Mouse (Mus musculus) heart, postnatal 10 days (tissue): Measurements from ENCODE around the gene Inpp5f. TPM values are rescaled to one million over a fixed set of nuclear protein-coding genes. Genes with fewer than 3 reads are reported as not detected.
"Not testable (repeated sequence)": the region's sequence is repeated elsewhere in the genome, so short reads cannot be mapped to it uniquely, and the experiment has no call there.

ENCODE experiments used
- DNase-seq, 2 experiments: peaks; one replicate each; pipeline ENCODE4 v3.0.0; 2021
- intact Hi-C: fragments of 180-260 bp; cut with DNase I; formaldehyde crosslinking; loops from one replicate; pipeline ENCODE4 v1.15.1; 2025
- total RNA-seq, 2 experiments: library from RNA; stranded (reverse); gene quantifications; 2 replicates each; pipeline ENCODE4 v1.2.3; 2021

The Inpp5f gene
- total RNA-seq, 2 experiments from 2014 or later = 7.7 to 8.0 TPM

- peak; percentile 41 to 57 for DNase-seq
- intact Hi-C loops = no loop called here
Observed at GRCm38 (mm10) chr7:128592118-128592935, 18.8 kb upstream of the Inpp5f start.

GRCm38 (mm10) chr7:128592936-128593241 lies 18.2 kb upstream of the Inpp5f start:
- no peak for DNase-seq

GRCm38 (mm10) chr7:128596274-128596673 lies 14.9 kb upstream of the Inpp5f start:
- intact Hi-C loops = no loop called here
- no peak for DNase-seq

More at GRCm38 (mm10) chr7:128592936-128593241, 18.2 kb upstream of the Inpp5f start:
- intact Hi-C loops = no loop called here

- DNase-seq = no peak
- intact Hi-C loops = no loop called here
Observed at GRCm38 (mm10) chr7:128599072-128599471, 12.1 kb upstream of the Inpp5f start.

GRCm38 (mm10) chr7:128601826-128602225 lies 9.3 kb upstream of the Inpp5f start:
- intact Hi-C loops = no loop called here

GRCm38 (mm10) chr7:128609936-128610335 lies 1.2 kb upstream of the Inpp5f start:
- DNase-seq = not testable (repeated sequence)
- intact Hi-C loops = loop anchor here (5.0 kb wide), 1 partner anchor 88 kb away; the partner anchor contains the start of gene Bag3

More at GRCm38 (mm10) chr7:128601826-128602225, 9.3 kb upstream of the Inpp5f start:
- DNase-seq = no peak

GRCm38 (mm10) chr7:128610490-128610889 lies 638 bp upstream of the Inpp5f start:
- intact Hi-C loops = loop anchor here (5.0 kb wide), 1 partner anchor 88 kb away; the partner anchor contains the start of gene Bag3
- no peak for DNase-seq

GRCm38 (mm10) chr7:128611799-128612411 lies 777 bp downstream of the Inpp5f start:
- DNase-seq = peak; percentile 14 to 22
- intact Hi-C loops = loop anchor here (5.0 kb wide), 1 partner anchor 90 kb away; the partner anchor contains the start of gene Bag3

- DNase-seq = no peak
- intact Hi-C loops = loop anchor here (5.0 kb wide), 1 partner anchor 90 kb away; the partner anchor contains the start of gene Bag3
Observed at GRCm38 (mm10) chr7:128612521-128613181, 1.5 kb downstream of the Inpp5f start.

- DNase-seq = no peak
- intact Hi-C loops = loop anchor here (5.0 kb wide), 1 partner anchor 91 kb away; the partner anchor contains the start of gene Bag3
Observed at GRCm38 (mm10) chr7:128613578-128613977, 2.5 kb downstream of the Inpp5f start.

- intact Hi-C loops = no loop called here
Observed at GRCm38 (mm10) chr7:128617587-128617986, 6.5 kb downstream of the Inpp5f start.

GRCm38 (mm10) chr7:128620178-128620577 lies 9.1 kb downstream of the Inpp5f start:
- intact Hi-C loops = no loop called here
- DNase-seq = no peak

More at GRCm38 (mm10) chr7:128617587-128617986, 6.5 kb downstream of the Inpp5f start:
- DNase-seq = no peak

GRCm38 (mm10) chr7:128622266-128622961 lies 11.3 kb downstream of the Inpp5f start:
- peak; percentile 44 to 49 for DNase-seq
- intact Hi-C loops = no loop called here

GRCm38 (mm10) chr7:128622994-128623393 lies 11.9 kb downstream of the Inpp5f start:
- intact Hi-C loops = no loop called here
- no peak for DNase-seq

- DNase-seq = no peak
- intact Hi-C loops = no loop called here
Observed at GRCm38 (mm10) chr7:128625382-128625781, 14.3 kb downstream of the Inpp5f start.

GRCm38 (mm10) chr7:128626601-128627000 lies 15.5 kb downstream of the Inpp5f start:
- intact Hi-C loops = no loop called here
- no peak for DNase-seq

- no peak for DNase-seq
- intact Hi-C loops = no loop called here
Observed at GRCm38 (mm10) chr7:128627251-128627650, 16.1 kb downstream of the Inpp5f start.

GRCm38 (mm10) chr7:128627723-128628122 lies 16.6 kb downstream of the Inpp5f start:
- intact Hi-C loops = no loop called here
- no peak for DNase-seq

GRCm38 (mm10) chr7:128633156-128633555 lies 22.0 kb downstream of the Inpp5f start:
- intact Hi-C loops = no loop called here
- no peak for DNase-seq

GRCm38 (mm10) chr7:128639925-128640485 lies 28.9 kb downstream of the Inpp5f start:
- no peak for DNase-seq
- intact Hi-C loops = no loop called here
